Mouse (Mus musculus) kidney, postnatal 10 days (tissue): ENCODE results near the gene Phactr3.
"Not testable (repeated sequence)": the region's sequence is repeated elsewhere in the genome, so short reads cannot be mapped to it uniquely, and the experiment has no call there.

Experiments
- DNase-seq: peaks from one replicate; pipeline ENCODE4 v3.0.0; 2021; ENCODE audit warnings: mixed read lengths

Phactr3 gene

DNA sequence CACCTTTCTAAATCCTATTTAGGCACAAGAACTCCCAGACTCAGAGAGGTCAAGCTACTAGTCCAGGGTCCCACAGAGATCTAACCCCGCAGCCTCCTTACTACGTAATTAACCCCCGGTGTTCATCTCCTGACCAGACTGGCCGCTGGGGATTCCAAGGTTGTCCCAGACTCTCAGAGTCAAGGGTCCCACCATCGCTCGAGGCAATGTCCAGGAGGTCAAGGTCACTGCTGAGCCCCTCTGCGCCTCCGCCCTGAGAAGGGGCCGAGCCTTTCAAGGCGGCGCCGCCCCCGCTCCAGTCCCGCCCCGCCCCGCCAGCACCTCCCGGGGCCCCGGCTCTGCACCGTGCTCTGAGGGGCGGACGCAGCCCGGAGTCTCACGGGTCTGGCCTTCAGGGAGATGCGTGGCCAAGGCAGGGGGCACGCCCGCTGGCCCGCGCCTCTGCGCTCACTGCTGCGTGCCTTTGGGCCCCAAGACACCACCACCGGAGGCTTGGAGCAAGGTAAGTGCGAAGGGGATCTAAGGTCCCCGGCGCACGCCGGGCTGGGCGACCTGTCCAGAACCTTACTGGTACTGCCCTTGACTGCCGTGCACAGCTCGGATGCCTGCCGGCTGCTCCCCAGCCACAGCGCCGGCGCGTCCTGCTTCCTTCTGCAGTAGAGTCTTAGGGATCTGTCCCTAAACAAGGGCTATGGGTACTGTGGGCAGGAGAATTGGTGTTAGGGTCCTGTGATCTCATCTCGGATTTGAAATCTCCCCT, at the start of gene Phactr3:
Phactr3 (plus strand) TSS at position 175 of the 760 bp plus-strand sequence.
- DNase-seq: peak; percentile 21

DNA sequence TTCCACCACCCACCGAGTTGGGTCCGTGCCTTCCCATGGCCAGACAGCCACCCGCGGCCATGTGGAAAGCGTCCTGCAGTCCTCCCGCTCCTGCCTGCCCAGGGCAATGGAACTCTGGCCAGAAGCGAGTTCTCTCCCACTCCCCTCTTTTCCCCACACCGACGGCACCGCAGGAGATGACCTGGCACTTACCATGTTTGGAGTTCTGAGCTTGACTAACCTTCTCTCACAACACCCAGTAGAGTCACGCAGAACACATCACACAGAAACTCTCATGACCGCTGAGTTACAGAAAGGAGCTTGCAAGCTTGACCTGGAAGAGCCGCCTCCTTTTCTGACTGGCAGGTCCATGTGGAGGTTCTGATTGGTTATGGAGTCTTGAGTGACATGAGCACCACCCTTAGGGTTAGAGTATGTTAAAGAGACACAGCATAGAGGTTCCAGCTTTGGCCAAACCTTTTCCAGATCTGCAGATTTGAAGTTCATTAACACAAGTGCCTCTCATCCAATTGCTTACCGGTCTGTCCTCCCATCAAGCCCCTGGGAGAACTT, 40.5 kb upstream of the Phactr3 start, which contains the start of gene Zfp931:
Zfp931 (minus strand) TSS at position 311 of the 552 bp plus-strand sequence.
- DNase-seq: not testable (repeated sequence)

GRCm38 (mm10) chr2:178089586-178089985, 29.2 kb upstream of the Phactr3 start:
- DNase-seq: no peak

DNA sequence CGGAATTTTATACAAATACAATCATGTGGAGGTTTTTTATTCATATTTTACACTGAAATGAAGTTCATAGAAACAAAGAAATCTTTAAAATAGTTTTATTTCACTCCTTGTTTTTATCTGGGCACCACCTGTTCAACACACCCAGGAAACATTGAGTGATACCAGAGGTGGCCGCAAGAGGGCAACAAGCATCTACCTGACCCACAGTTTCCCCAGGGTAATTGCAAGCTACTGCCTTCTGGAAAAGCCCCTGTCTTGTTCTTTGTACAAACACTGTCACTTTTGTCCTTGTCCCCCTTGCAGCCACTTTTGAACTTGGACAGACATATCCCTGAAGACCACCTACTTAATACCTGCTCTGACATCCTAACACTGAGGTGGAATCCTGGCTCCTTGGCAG, 20.8 kb upstream of the Phactr3 start:
- DNase-seq: peak; percentile 61

DNA sequence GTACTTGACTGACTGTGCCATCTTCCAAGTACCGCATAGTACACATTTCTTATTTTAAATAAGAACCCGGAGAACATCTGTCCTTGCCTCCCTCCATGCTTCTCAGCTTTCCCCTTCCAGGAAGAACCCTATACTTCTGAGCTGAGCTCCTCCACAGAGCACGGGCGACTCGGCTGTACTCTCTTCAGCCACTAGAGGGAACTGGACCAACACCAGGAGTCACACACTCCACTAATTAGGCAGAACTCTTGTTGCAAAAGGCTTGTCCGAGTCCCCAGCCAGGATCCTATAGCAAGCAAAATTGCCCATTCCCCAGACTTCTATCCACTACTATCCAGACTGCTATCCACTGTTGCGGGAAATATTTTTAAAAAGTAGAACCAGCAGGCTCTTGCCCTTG, 16.8 kb upstream of the Phactr3 start:
- DNase-seq: peak; percentile 70

GRCm38 (mm10) chr2:178117946-178118345, 829 bp upstream of the Phactr3 start:
- DNase-seq: peak; percentile 74

DNA sequence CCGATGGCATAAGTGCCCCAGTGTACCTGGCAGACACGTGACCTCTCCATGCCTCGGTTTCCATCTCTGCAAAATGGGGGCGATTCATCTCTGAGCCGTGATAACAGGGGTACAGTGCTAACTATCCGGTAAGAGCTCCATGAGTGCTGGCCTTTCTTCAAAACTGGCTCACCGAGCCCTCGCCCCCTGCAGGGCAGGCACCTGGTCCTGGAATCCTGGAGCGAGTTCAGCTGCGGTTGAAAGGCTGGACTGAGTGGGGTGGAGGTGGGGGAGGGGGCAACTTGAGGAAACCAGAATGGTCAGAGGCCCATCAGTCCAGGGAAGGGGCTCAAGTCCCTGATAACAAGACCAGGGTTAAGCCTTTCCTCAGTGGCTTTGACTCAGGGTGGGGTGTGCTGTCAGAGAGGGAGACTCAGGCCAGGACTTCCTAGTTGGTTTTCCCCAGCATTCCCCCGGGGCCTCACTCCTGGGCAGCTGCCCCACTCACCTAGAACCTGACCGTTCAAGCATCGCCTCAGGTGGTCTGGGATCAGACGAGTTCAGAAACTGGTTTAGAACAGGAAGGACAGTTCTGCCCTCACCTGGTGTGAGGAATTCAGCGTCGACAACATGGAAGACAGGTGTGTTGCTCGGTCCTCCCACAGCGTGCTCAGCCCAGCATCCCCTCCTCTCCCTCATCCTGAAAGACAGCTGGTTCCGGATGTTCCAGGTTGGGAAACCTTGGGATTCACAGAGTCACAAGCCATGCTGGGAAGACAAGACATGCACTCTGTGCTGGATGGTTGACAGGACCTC, 983 bp downstream of the Phactr3 start:
- DNase-seq: no peak

DNA sequence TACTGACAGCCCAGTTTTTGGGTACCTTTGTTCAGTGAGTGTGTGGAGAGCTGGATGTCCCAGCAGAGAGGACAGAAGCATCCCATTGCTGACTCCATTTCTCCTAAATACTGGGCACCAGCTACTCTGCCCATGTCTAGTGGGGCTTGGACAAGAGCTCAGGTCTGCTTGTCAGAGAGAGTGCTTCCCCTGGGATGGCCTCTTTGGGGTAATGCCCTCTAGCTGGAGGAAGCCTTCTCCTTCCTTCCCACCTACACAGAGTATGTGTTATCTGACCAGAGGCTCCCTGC, 1.5 kb downstream of the Phactr3 start:
- no peak for DNase-seq

DNA sequence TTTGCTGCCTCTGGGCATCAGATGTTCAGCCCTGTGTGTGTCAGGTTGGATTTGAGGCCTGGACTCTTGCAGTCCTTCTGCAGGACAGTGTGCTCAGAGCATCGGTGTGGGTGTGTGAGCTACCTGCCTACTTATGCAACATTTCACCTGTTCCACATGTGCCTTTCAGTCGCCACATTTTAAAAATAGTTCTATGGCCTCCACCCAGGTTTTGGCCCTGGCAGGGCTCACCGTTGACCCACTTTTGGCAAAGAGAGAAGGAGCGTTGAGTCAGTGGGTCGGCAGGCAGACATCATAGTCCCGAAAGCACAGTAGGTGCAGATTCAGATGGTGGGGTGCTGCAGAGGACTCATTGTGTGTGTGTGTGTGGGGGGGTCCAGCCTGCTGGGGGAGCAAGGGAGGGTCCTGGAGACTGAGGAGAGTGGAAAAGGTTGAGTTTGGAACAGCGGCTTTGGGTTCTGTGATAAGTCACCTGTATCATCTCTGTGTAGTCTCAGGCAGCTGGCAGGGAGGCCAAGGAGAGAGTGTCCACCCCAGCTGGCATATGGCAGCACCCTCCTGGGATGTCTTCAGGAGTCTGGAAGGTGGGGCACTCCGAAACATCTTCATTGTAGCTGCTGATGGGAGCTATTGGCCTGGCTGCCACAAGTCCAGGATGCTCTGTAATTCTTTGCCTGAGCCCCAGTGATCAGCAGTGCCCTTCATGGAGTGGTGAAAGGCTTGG, 2.0 kb downstream of the Phactr3 start:
- no peak for DNase-seq

- no peak for DNase-seq
Measured at GRCm38 (mm10) chr2:178121375-178121688, 2.6 kb downstream of the Phactr3 start.

DNA sequence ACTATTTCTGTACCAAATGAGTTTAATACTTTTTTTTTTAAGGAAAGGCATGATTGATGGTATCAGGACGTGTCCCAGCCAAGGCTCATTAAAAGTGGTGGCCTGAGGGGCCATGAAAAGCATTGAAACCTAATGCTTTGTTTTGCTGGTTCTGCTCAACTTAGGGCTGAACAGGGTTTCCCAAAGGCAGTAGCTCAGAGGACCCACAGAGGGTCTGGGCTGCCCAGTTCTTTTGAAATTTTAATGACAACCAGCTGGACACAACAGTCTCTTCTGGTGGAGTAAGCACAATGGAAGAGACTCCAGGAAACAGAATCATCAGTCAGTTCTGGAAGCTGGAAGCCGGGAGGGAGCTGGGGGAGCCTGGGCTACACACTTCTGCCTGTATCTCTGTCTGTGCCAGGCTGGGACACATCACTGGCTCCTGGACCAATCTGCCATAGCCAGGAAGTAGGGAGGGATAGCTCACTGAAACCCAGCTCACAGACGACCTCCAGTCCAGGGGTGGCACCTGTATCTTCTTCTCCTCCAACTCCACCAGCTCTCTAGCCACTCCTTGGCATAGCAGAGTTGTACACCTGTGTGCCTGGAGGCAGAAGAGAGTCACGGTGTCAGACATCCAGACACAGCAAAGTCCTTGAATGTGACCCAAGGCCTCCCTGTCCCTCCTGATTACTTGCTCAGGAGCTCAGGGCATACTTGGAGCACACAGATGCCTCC, 3.3 kb downstream of the Phactr3 start:
- no peak for DNase-seq

GRCm38 (mm10) chr2:178123466-178123865, 4.7 kb downstream of the Phactr3 start:
- DNase-seq: no peak

GRCm38 (mm10) chr2:178125427-178125826, 6.7 kb downstream of the Phactr3 start:
- no peak for DNase-seq

GRCm38 (mm10) chr2:178126041-178126820, 7.5 kb downstream of the Phactr3 start:
- no peak for DNase-seq

DNA sequence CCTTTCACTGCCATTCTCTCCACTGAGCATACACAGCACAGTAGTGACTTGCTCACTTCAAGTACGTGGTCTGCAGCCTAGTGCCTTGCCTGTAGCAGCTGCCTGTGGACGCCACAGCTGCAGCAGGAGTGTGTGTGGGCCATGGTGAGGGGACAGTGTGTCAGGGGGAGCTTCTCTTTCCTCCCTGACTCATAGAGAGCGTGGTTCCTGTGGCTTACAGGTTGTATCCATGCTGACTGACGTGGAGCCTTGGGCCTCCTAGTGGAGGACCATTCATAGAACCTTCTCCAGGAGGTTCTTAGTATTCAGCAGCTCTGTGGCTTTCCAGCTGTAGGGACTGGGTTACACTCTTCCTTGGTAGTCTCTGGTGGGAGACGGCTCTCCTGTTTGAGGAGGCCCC, 9.8 kb downstream of the Phactr3 start:
- no peak for DNase-seq

GRCm38 (mm10) chr2:178129161-178129560, 10.4 kb downstream of the Phactr3 start:
- DNase-seq: no peak

DNA sequence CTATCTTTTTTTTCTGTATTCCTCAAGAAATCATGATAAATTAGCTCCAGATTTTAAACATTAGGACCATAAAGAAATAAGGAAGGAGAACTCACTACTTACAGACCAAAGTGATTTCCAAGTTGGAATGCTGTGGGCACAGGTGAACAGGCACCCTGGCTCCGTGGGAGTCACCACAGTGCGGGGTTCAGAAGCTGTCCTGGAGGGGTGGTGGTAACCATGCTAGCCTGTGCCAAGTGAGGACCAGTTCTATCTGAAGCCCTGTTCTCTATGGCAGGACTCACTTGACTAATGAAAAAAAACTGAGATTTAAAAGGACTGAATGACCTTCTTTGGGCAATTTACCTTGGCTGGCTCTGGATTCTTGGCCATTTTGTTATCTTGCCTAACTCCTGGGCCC, 10.9 kb downstream of the Phactr3 start:
- DNase-seq: no peak

DNA sequence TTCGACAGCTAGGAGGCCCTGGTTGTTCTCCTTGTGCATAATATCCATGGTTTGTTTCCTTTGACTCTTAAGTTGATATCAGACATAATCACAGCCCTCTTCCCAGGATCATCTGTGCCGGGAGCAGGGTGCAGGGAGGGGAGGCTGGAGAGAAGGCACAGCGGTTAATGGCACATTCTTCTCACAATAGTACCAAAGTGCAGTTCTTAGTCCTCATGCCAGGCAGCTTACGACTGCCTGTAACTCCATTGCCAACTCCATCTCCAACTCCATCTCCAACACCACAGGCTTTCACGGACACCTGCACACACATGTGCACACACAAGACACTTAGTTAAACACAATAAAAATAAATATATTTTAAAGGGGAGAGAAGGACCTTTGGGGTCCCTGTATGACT, 11.8 kb downstream of the Phactr3 start:
- DNase-seq: no peak

DNA sequence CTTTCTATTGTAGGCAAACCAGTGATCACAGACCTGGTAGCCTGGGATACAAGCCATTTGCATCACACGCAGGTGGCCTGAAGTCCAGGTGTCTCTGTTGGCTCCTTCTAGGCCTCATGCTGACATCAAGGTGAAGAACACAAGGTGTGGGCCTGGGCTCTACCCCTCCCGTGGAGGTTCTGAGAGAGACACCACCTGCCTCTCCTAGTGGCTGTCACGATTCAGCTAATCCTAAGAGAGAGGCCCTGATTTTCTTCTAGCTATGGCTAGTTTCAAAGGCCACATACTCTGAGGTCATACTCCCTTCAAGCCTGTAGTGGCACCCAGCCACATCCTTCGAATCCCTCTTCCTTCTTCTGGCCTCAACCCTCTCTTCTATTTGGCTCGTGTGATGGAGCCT, 12.2 kb downstream of the Phactr3 start:
- DNase-seq: no peak

GRCm38 (mm10) chr2:178131606-178132365, 13.0 kb downstream of the Phactr3 start:
- DNase-seq: no peak

DNA sequence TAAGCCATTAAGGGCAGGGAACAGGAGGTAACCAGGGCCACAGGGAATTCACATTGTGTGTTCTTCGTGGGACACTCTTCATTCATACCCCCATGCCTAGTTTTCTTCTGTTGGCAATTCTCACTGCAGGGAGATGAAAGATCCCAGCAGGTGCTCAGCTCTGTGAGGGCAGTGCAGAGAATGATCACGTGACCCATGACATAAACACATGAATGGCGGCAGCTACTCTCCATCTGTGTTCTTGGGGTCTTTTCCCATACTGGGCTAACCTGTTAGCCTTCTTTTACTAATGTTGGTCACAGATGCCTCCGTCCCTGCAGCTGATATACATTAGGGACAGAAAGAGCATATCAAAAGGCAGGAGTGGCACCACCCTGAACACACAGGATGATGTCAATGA, 16.9 kb downstream of the Phactr3 start:
- DNase-seq: no peak
